Mouse (Mus musculus): ENCODE measurements around the gene Gse1. TPM values are rescaled to one million over a fixed set of nuclear protein-coding genes. Genes with fewer than 3 reads are reported as not detected.
A peak's percentile ranks its signal among the peaks of the same experiment; 100 is the strongest.

Gse1 gene
- polyA plus RNA-seq, 1 experiment from 2014 or later: 31.3 TPM

DNA sequence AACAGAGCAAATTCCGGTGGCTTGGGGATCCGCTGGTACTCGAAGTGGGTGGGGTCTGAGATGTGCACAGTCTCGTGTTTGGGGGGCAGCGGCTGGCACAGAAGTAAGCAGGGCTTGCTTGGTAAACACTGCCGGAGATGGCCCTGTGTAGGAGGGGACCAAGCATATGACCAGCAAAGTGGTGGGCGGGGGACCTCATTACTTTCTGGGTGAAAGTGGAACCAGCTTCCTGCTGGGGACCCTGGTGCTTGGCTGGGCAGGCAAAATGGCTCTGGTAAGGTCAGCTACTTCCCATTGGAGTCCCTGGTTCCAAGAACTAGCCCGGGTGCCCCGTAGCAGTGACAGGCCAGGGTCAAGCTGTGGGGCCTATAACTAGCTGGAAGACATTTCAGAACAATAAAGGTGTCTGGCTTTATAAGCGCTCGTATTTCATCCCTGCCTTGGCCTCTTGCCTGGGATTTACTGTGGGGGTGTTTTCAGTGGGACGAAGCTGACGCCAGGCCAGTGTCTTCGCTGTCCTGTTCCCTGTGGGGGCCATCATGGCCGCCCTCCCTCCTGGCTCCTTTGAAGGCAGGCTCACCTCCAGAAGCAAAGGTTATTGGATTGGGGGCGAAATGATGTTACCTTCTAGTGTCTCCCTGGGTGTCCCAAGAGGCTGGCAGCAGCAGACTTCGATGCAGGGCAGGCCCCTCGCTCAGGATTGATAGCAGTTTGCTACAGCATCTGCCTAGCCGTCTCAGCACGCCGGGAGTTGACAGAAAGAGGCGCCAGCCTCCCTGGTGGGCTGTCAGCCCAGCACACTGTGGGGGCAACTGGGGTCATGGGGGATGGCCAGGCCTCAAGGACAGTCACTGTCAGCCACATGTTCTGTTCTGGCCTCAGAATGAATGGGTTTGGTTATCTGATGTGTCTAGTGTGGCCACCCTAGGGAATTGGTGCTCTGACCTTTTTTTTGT is 148.9 kb downstream of the Gse1 start:
- WGBS: 45% methylated on average over 22 of the region's 22 CpGs
- Histone ChIP-seq H3K4me3 (no peak overlapping the region), H3K27ac (replicated peaks) (peak overlapping the region; percentile 8; the same call in 1 of the 2 replicates), H3K4me2 (replicated peaks) (no peak overlapping the region), H3K9me3 (no peaks in the 10 kb centered on the region), H3K27me3 (no peaks in the 10 kb centered on the region), H3K36me3 (no peaks in the 10 kb centered on the region), H3K9ac (replicated peaks) (no peak overlapping the region), H3K4me1 (peaks cover 75% of the 10 kb centered on the region)
- no peak for ATAC-seq (replicated peaks)

DNA sequence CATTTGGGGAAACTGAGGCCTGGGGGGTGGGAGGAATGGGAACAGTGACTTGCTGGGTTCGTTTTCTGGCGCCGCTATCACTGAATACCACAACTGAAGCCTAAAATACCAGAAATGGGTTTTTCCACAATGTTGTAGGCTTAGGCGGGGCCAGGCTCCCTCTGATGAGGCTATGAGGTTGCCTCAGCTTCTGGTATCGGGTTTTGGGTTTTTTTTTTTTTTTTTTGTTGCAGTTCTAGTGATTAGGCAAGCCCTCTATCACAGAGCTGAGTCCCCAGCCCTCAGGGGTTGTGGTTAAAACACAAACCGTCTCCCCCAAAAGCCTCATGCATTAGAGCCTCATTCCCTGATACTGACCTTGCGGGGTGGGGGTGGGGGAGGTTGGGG is 149.5 kb downstream of the Gse1 start:
- H3K4me3 ChIP-seq: no peak overlapping the region
- no peaks in the 10 kb centered on the region for H3K36me3 ChIP-seq
- no peaks in the 10 kb centered on the region for H3K9me3 ChIP-seq
- no peak for ATAC-seq (replicated peaks)
- H3K27ac ChIP-seq (replicated peaks): no peak overlapping the region
- peaks cover 81% of the 10 kb centered on the region for H3K4me1 ChIP-seq
- H3K4me2 ChIP-seq (replicated peaks): no peak overlapping the region
- H3K9ac ChIP-seq (replicated peaks): no peak overlapping the region
- 68% methylated on average over 7 of the region's 7 CpGs for WGBS
- H3K27me3 ChIP-seq: no peaks in the 10 kb centered on the region

GRCm38 (mm10) chr8:120378306-120378705 is 150.1 kb downstream of the Gse1 start:
- Histone ChIP-seq H3K4me1 (peaks cover 86% of the 10 kb centered on the region), H3K4me3 (no peak overlapping the region), H3K9ac (replicated peaks) (no peak overlapping the region; the same call in 1 of the 2 replicates), H3K27me3 (no peaks in the 10 kb centered on the region), H3K4me2 (replicated peaks) (no peak overlapping the region), H3K27ac (replicated peaks) (no peak overlapping the region; the same call in 1 of the 2 replicates), H3K36me3 (no peaks in the 10 kb centered on the region), H3K9me3 (no peaks in the 10 kb centered on the region)
- WGBS: 25% methylated on average over 16 of the region's 16 CpGs
- no peak for ATAC-seq (replicated peaks)

- no peak for ATAC-seq (replicated peaks)
- no peaks in the 10 kb centered on the region for H3K9me3 ChIP-seq
- WGBS: 53% methylated on average over 3 of the region's 3 CpGs
- no peaks in the 10 kb centered on the region for H3K27me3 ChIP-seq
- no peak overlapping the region for H3K4me2 ChIP-seq (replicated peaks)
- H3K4me3 ChIP-seq: no peak overlapping the region
- H3K27ac ChIP-seq (replicated peaks): no peak overlapping the region
- no peak overlapping the region for H3K9ac ChIP-seq (replicated peaks)
- H3K36me3 ChIP-seq: no peaks in the 10 kb centered on the region
- peaks cover 89% of the 10 kb centered on the region for H3K4me1 ChIP-seq
Measured at GRCm38 (mm10) chr8:120379015-120379414, 150.8 kb downstream of the Gse1 start.

DNA sequence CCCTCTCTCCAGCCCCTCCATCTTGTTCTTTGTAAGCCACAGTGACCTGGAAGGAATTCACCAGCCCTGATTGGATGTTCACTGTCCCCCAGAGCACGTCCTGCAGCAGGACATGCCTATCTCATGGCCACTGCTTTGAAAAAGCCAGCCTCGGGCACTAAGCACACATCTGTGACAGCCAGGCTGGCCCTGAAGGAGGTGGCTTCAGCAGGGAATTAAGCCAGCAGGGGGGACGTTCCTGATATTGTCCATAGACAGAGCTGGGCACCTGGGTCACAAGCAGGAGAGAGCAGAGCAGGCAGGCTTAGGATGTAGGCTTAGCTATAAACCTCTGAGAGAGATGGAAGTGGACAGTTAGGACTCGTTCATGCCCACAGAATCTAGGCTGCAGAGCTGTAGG is 153.6 kb downstream of the Gse1 start:
- no peak overlapping the region for H3K9ac ChIP-seq (replicated peaks)
- no peak overlapping the region for H3K4me2 ChIP-seq (replicated peaks)
- H3K27me3 ChIP-seq: no peaks in the 10 kb centered on the region
- H3K4me3 ChIP-seq: no peak overlapping the region
- peak overlapping the region; percentile 89 for H3K27ac ChIP-seq (replicated peaks)
- no peaks in the 10 kb centered on the region for H3K9me3 ChIP-seq
- H3K36me3 ChIP-seq: no peaks in the 10 kb centered on the region
- 11% methylated on average over 4 of the region's 4 CpGs for WGBS
- H3K4me1 ChIP-seq: peaks cover 64% of the 10 kb centered on the region
- ATAC-seq (replicated peaks): no peak

- no peak overlapping the region for H3K4me3 ChIP-seq
- 0 out of 2 replicates have a peak overlapping the region, but pooled peaks have one; percentile 13 for H3K9ac ChIP-seq (replicated peaks)
- H3K36me3 ChIP-seq: no peaks in the 10 kb centered on the region
- H3K4me1 ChIP-seq: peaks cover 56% of the 10 kb centered on the region
- no peak overlapping the region for H3K4me2 ChIP-seq (replicated peaks)
- ATAC-seq (replicated peaks): peak; percentile 93
- H3K27me3 ChIP-seq: no peaks in the 10 kb centered on the region
- H3K27ac ChIP-seq (replicated peaks): peak overlapping the region; percentile 89
- 34% methylated on average over 19 of the region's 19 CpGs for WGBS
- H3K9me3 ChIP-seq: no peaks in the 10 kb centered on the region
Measured at GRCm38 (mm10) chr8:120382436-120383203, 154.4 kb downstream of the Gse1 start.

- peaks cover 51% of the 10 kb centered on the region for H3K4me1 ChIP-seq
- H3K9me3 ChIP-seq: no peaks in the 10 kb centered on the region
- H3K4me3 ChIP-seq: no peak overlapping the region
- peak overlapping the region; percentile 89 for H3K27ac ChIP-seq (replicated peaks)
- no peak overlapping the region for H3K4me2 ChIP-seq (replicated peaks)
- peak overlapping the region; percentile 13; the same call in 1 of the 2 replicates for H3K9ac ChIP-seq (replicated peaks)
- no peaks in the 10 kb centered on the region for H3K27me3 ChIP-seq
- no peaks in the 10 kb centered on the region for H3K36me3 ChIP-seq
- ATAC-seq (replicated peaks): no peak; the same call in 1 of the 2 replicates
- WGBS: 73% methylated on average over 6 of the region's 6 CpGs
Measured at GRCm38 (mm10) chr8:120383204-120383560, 154.9 kb downstream of the Gse1 start.

DNA sequence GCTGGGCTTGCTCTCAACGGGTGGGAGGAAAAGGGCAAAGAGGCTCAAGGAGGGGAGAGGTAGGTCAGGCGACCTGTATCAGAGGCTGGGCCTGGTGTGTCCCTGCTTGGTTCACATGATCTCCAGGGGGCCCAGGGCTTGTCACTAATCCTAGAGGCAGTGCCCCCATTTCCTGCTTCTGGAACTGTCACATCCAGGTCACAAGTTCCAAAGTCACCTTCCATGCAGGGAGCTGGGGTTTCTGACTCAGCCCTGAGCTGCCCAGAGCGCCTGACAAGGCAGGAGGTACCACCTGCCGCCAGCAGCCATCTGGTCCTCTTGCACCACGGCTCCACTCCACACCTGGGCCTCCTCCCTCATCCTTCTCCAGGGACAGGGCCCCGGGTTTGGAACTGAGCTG is 155.5 kb downstream of the Gse1 start:
- Histone ChIP-seq H3K27me3 (no peaks in the 10 kb centered on the region), H3K9me3 (no peaks in the 10 kb centered on the region), H3K4me3 (no peak overlapping the region), H3K27ac (replicated peaks) (peak overlapping the region; percentile 89), H3K9ac (replicated peaks) (peak overlapping the region; percentile 13; the same call in 1 of the 2 replicates), H3K4me2 (replicated peaks) (no peak overlapping the region), H3K36me3 (no peaks in the 10 kb centered on the region), H3K4me1 (peaks cover 50% of the 10 kb centered on the region)
- ATAC-seq (replicated peaks): no peak
- WGBS: 44% methylated on average over 6 of the region's 6 CpGs

DNA sequence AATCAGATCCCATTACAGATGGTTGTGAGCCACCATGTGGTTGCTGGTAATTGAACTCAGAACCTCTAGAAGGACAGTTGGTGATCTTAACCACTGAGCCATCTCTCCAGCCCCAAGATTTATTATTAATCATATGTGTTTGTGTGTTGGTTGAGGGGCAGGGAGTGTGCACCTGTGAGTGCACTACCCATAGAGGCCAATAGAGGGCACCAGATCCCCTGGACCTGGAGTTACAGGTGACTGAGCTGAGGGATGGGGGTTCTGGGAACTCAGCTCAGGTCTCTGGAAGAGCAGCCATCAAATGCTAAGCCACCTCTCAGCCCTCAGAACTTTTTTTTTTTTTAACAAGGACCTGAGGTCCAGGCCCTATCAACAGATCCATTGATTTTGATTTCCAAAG is 156.5 kb downstream of the Gse1 start:
- no peak overlapping the region for H3K4me2 ChIP-seq (replicated peaks)
- no peak overlapping the region for H3K4me3 ChIP-seq
- peaks cover 47% of the 10 kb centered on the region for H3K4me1 ChIP-seq
- no peaks in the 10 kb centered on the region for H3K27me3 ChIP-seq
- H3K27ac ChIP-seq (replicated peaks): no peak overlapping the region
- ATAC-seq (replicated peaks): no peak
- H3K36me3 ChIP-seq: no peaks in the 10 kb centered on the region
- no peak overlapping the region for H3K9ac ChIP-seq (replicated peaks)
- no peaks in the 10 kb centered on the region for H3K9me3 ChIP-seq

DNA sequence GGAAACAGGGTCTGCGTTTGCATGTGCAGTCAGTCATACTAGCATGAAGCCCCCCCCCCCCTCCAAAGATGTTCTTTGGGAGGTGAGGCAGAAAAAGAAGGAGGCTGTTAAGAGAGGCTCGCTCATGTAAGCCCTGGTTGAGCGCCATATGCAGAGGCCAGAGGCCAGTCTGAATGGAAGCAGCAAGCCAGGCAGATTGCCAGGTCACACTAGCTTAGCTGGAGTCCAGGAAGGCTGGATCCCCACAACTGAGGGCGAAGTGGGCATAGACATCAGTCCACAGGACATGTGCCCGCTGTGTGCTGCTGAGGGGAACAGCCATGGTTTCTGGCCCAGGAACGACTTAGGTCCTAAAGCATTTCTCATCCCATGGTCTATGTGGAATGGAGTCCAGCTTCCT is 160.0 kb downstream of the Gse1 start:
- 74% methylated on average over 6 of the region's 6 CpGs for WGBS
- H3K4me1 ChIP-seq: peaks cover 32% of the 10 kb centered on the region
- no peak for ATAC-seq (replicated peaks)

GRCm38 (mm10) chr8:120390598-120390997 is 162.3 kb downstream of the Gse1 start:
- Histone ChIP-seq H3K36me3 (no peaks in the 10 kb centered on the region), H3K9ac (replicated peaks) (no peak overlapping the region), H3K27me3 (no peaks in the 10 kb centered on the region), H3K4me1 (peaks cover 37% of the 10 kb centered on the region), H3K4me2 (replicated peaks) (no peak overlapping the region), H3K9me3 (no peaks in the 10 kb centered on the region), H3K27ac (replicated peaks) (no peak overlapping the region), H3K4me3 (no peak overlapping the region)
- 94% methylated on average over 7 of the region's 7 CpGs for WGBS
- ATAC-seq (replicated peaks): no peak

More for the DNA sequence above, 160.0 kb downstream of the Gse1 start:
- Histone ChIP-seq H3K4me2 (replicated peaks) (no peak overlapping the region), H3K9ac (replicated peaks) (no peak overlapping the region), H3K9me3 (no peaks in the 10 kb centered on the region), H3K27ac (replicated peaks) (no peak overlapping the region), H3K27me3 (no peaks in the 10 kb centered on the region), H3K36me3 (no peaks in the 10 kb centered on the region), H3K4me3 (no peak overlapping the region)

DNA sequence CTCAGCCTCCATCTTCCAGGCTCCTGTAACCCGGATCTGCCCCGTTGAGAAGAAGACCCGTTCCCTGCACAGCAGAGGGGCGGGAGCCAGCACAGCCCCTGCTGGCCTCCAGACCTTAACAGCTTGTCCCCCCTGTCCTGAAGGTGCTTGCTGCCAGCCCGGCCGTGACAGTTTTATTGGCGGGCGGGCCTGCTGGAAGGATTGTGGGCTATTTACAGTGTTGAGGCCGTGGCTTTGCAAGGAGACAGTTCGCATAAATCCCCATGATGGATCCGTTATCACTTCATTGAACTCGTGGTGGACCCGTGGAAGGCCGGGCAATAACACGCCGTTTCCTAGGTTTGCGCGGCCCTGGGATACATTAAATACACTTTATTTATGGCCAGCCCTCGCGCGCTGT is 163.6 kb downstream of the Gse1 start:
- Histone ChIP-seq H3K9ac (replicated peaks) (no peak overlapping the region), H3K4me3 (no peak overlapping the region), H3K36me3 (no peaks in the 10 kb centered on the region), H3K4me2 (replicated peaks) (no peak overlapping the region), H3K27ac (replicated peaks) (no peak overlapping the region), H3K27me3 (no peaks in the 10 kb centered on the region), H3K9me3 (no peaks in the 10 kb centered on the region), H3K4me1 (peaks cover 38% of the 10 kb centered on the region)
- WGBS: 75% methylated on average over 21 of the region's 21 CpGs
- ATAC-seq (replicated peaks): no peak

Measured in forebrain, embryonic 15.5 days (tissue).